Mouse (Mus musculus) cerebellum, postnatal 10 days (tissue): ENCODE measurements around the gene B4galt2.

Experiments used
- DNase-seq, 2 experiments: peaks; one replicate each; pipeline ENCODE4 v3.0.0; 2021; ENCODE audit warnings: mixed read lengths in 2 of 2

Gene B4galt2

GRCm38 (mm10) chr4:117906196-117906595, 22.9 kb upstream of the B4galt2 start:
- peak in 1 of 2 experiments; percentile 61 for DNase-seq

DNA sequence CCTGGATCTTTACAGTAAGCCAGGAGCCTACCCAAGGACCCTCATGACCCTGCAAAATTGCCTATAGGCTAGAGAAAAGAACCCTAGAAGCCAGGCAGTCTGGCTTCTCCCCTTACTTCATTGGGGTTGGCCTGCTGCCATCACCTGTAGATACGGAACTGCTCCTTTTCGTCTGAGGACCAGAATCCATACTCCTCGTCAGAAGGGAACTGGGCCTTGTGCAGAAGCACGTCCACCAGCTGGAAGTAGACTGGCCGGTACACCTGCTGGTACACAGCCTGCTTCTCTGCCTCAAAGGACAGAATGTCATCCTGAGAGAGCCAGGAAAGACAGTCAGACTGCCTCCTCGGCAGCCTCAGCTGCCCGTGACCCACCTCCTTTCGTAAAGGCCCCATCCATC, 21.5 kb upstream of the B4galt2 start:
- peak; percentile 57 to 60 for DNase-seq

DNA sequence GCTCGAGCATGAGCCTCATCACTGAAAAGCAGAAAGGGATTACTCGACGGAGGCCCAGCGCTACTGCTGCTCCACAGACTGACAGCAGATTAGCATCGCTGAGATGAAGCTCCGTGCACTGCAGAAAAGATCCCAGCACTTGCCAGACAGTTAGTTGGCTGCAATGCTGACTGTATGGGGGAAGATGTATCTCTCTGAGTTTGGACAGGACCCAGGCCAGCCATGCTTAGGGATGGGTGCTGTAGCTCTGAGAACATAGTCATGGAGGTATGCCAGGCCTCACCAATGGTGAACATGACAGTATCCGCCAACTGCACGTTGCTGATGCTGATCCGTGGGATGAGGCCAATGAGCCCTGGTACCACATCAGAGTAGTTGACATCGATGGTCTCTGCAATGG, 20.8 kb upstream of the B4galt2 start:
- DNase-seq, result no peak

- no peak for DNase-seq
Measured at GRCm38 (mm10) chr4:117898111-117898510, 14.8 kb upstream of the B4galt2 start.

GRCm38 (mm10) chr4:117896031-117896430, 12.7 kb upstream of the B4galt2 start:
- peak; percentile 86 to 88 for DNase-seq

GRCm38 (mm10) chr4:117895339-117895738, 12.1 kb upstream of the B4galt2 start:
- DNase-seq, result peak in 1 of 2 experiments; percentile 40

- DNase-seq, result no peak
Measured at GRCm38 (mm10) chr4:117894601-117895000, 11.3 kb upstream of the B4galt2 start.

GRCm38 (mm10) chr4:117893376-117893775, 10.1 kb upstream of the B4galt2 start:
- no peak for DNase-seq

- DNase-seq, result peak; percentile 90 to 93
Measured at GRCm38 (mm10) chr4:117891738-117892161, 8.5 kb upstream of the B4galt2 start, which contains the start of gene Dph2. Dph2 (minus strand) TSS chr4:117892032.

DNA sequence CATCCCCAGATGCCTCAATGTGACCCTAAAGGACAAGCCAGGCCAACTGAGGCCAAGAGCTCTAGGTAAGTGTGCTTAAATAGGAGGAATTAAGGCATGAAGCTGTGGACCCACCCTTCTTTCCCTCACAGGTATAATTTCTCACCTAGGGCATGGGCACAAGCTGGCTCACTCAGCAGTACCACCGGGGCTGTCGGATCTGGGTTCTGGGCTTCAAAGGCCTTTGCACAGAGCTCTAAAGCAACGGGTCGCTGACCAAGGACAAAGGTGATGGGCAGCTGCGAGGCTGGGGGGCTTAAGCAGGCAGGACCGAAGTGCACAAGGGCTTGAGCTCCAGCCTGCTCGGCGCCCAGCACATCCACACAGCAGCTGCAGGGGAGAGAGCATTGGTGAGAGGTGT, 7.5 kb upstream of the B4galt2 start:
- DNase-seq, result no peak

- DNase-seq, result no peak
Measured at GRCm38 (mm10) chr4:117890031-117890430, 6.7 kb upstream of the B4galt2 start.

DNA sequence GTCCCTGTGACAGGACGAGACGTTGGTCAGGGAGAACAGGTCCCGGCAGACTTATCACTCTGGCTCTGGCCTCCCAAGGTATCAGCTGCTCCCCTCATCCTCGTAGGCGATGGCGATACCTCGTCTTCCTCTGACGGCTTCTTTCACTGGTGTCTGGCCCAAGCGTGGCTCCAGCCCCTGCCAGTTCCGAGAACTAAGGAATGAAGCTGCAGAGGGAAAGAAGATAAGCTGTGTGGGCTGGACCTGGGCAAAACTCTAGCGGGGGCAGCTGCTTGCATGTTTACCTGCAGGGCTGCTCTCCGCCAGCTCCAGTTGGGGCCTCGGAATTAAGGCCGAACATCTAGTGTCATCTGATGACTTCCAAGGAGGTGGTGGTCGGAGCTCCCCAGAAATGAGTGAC, 6.2 kb upstream of the B4galt2 start:
- no peak for DNase-seq

GRCm38 (mm10) chr4:117887920-117888319, 4.6 kb upstream of the B4galt2 start:
- DNase-seq, result no peak

DNA sequence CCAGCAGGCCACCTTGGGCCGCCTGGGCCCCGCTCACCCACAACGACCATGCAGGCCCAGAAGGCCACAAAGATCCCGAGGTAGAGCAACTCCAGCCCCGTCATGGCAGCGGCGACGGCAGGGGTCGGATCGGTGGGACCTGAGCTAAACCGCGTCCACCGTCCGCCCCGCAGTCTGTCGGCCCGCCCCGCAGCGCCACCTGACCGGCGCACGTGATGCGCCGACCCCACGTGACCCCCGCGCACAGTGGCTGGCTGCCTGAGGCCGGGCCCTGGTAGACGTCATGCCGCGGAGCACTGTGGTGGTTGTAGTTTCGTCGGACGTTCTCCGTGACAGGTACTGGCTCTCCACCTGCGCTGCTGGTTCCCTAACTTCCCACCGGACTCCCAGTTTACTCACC, 3.8 kb upstream of the B4galt2 start, which contains the start of gene Atp6v0b:
Gene Atp6v0b (minus strand): TSS at position 201 of the 400 bp plus-strand sequence.
- DNase-seq, result peak; percentile 98

DNA sequence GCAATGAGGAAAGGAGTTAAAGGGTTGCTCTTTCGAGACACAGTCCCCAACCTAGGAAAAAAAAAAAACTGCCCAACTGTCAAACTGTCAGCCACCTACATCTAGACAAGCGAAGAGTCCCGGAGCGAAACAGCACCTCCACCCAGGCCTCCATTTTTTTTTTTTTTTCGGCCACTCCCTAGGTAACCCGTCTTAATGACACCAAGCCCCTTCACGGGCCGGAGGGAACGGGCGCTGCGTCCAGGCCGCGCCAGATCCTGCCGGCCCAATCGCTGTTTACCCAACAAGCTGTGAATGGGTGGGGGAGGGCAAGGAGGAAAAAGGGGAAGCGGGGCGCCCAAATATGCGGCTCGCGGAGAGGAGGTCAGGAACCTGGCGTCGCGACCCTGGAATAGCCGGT, 3.4 kb upstream of the B4galt2 start:
- DNase-seq, result peak in 1 of 2 experiments; percentile 71

DNA sequence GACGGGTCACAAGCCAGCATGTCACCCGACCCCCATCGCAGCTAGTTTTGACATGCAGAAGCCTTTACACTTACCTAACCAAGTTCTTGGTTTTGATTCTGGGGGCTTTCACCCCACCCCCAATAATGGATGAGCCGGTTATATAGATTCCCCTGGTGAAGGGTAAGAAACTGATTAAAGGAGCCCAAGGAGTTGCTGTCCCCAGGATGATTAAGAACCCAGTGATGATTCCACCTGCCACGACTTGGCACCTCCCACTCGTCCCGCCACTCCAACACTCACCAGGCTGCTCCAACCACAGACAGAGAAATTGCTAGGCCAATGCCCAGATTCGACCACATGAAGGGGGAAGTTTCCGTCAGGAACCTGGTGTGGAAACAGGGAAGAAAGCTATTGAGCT, 2.7 kb upstream of the B4galt2 start:
- DNase-seq, result no peak

DNA sequence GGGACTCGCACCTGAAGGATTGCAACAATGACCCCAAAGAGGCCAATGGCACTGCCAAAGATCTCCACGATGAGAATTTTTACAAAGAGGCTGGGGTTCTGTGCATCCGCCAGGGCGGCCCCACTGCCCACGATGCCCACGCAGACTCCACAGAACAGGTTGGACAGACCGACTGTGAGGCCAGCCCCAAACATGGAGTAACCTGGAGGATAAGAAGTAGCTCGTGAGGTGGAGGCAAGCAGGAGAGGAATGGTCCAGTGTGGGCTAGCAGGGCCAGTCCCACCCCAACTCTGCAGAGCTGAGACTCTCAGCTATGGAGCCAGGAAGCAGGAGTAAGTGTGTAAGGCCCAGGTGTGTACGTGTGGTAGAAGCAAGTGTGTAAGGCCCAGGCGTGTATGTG, 1.8 kb upstream of the B4galt2 start:
- no peak for DNase-seq

- DNase-seq, result no peak
Measured at GRCm38 (mm10) chr4:117884146-117884545, 859 bp upstream of the B4galt2 start.

DNA sequence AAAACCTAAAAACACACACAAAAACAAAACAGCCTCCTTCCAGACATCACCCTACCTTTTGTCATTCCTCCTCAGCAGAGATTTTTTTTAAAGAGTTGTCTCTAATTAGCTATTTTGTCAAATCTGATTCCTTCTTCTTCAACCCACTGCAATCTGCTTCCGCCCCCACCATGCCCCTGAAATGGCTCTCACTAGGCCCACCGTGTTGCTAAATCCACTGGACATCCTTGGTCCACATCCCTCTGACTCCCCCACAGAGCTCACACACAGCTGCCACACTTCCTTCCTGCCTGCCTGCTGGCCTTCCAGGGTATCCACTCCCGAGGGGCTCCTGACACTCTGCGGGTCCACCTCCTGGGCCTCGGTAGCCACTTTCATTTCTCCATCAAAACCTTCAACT, 4.6 kb downstream of the B4galt2 start:
- no peak for DNase-seq

GRCm38 (mm10) chr4:117878301-117878700, 5.0 kb downstream of the B4galt2 start:
- DNase-seq, result no peak

GRCm38 (mm10) chr4:117873615-117874014, 9.7 kb downstream of the B4galt2 start:
- no peak for DNase-seq

- DNase-seq, result no peak
Measured at GRCm38 (mm10) chr4:117872471-117872886, 10.8 kb downstream of the B4galt2 start, which contains the start of gene Ccdc24. Ccdc24 (minus strand) TSS chr4:117872557.

DNA sequence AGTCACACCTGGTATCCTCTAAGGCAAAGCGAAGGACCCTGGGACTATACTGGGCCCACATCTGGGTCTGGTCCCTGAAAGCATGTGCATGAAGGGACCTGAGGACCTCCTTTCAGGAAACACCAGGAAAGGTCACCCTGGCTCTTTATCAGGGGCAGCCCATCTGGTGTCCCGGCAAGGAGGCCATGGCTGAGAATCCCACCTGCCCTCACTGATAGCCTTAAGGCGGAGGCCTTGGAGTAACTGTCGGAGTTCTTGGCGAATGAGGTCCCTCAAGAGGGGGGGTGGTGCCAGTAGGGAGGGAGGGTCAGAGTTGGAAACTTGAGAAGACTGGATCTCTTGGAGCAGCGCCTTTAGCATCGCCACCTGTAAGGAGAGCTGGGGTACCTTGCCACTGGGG, 11.5 kb downstream of the B4galt2 start:
- no peak for DNase-seq

- no peak for DNase-seq
Measured at GRCm38 (mm10) chr4:117870437-117870836, 12.8 kb downstream of the B4galt2 start.

- DNase-seq, result no peak
Measured at GRCm38 (mm10) chr4:117869317-117869716, 14.0 kb downstream of the B4galt2 start.
